Mouse (Mus musculus) midbrain, embryonic 11.5 days (tissue): Measurements from ENCODE around the gene Fpgs. TPM values are rescaled to one million over a fixed set of nuclear protein-coding genes. Genes with fewer than 3 reads are reported as not detected.

Experiments used
- ATAC-seq: fragments of 200-750 bp; cut with Nextera tagmentation; 2 replicates; pipeline ENCODE4 v1.8.0; 2017; ENCODE audit warnings: moderate TSS enrichment, moderate library complexity; ENCODE audit not compliant: low FRiP score
- DNase-seq: peaks from one replicate; pipeline ENCODE4 v3.0.0; 2015; ENCODE audit warnings: low spot score; ENCODE audit errors: missing footprints
- H3K27ac ChIP-seq: fragments of 300-500 bp; sonication (generic); 2 replicates; pipeline ENCODE4 v1.5.1; 2014; ENCODE audit warnings: low read depth, low read length
- H3K27me3 ChIP-seq: fragments of 300-500 bp; sonication (generic); 2 replicates; pipeline ENCODE4 v1.6.1; 2014; ENCODE audit warnings: mild to moderate bottlenecking, low read length, moderate library complexity, mixed read lengths; ENCODE audit not compliant: control insufficient read depth, insufficient read depth
- H3K36me3 ChIP-seq: fragments of 300-500 bp; sonication (generic); 2 replicates; pipeline ENCODE4 v1.6.1; 2014; ENCODE audit warnings: mild to moderate bottlenecking, low read length, moderate library complexity, mixed read lengths; ENCODE audit not compliant: control insufficient read depth, insufficient read depth
- H3K4me1 ChIP-seq: fragments of 300-500 bp; sonication (generic); 2 replicates; pipeline ENCODE4 v1.6.1; 2014; ENCODE audit warnings: low read length; ENCODE audit not compliant: control insufficient read depth, insufficient read depth
- H3K4me2 ChIP-seq: fragments of 300-500 bp; sonication (generic); 2 replicates; pipeline ENCODE4 v1.6.1; 2014; ENCODE audit warnings: mild to moderate bottlenecking, moderate library complexity
- H3K4me3 ChIP-seq: fragments of 300-500 bp; sonication (generic); 2 replicates; pipeline ENCODE4 v1.5.1; 2014; ENCODE audit warnings: low read depth, low read length
- H3K9ac ChIP-seq: fragments of 300-500 bp; sonication (generic); 2 replicates; pipeline ENCODE4 v1.6.1; 2014; ENCODE audit warnings: low read length
- H3K9me3 ChIP-seq: fragments of 300-500 bp; sonication (generic); 2 replicates; pipeline ENCODE4 v1.6.1; 2016; ENCODE audit warnings: low read length; ENCODE audit not compliant: control insufficient read depth
- WGBS: fragments of 180-500 bp; shearing (Covaris S2); extraction: QIAGEN DNeasy Blood & Tissue Kit; methylation state at CpG from one replicate; pipeline ENCODE4 v1.1.7; 2014; 5-methylcytosine and 5-hydroxymethylcytosine counted together
- polyA plus RNA-seq: library from polyadenylated mRNA; unstranded; fragments of >200 nt; fragmentation: Nextera tagmentation; extraction: Ambion mirVana; gene quantifications from 2 replicates; pipeline ENCODE4 v1.2.1, GENCODE M21; 2014

Fpgs gene
- polyA plus RNA-seq, 1 experiment from 2014 or later = 13.9 TPM

GRCm38 (mm10) chr2:32671907-32672595, 31.9 kb downstream of the Fpgs start:
- Histone ChIP-seq H3K27me3 (no peaks in the 10 kb centered on the region), H3K4me1 (no peaks in the 10 kb centered on the region), H3K4me3 (no peak overlapping the region), H3K4me2 (no peak overlapping the region), H3K27ac (no peak overlapping the region), H3K9me3 (no peaks in the 10 kb centered on the region), H3K9ac (no peak overlapping the region), H3K36me3 (no peaks in the 10 kb centered on the region)
- no peak for ATAC-seq
- WGBS = 71% methylated on average over 9 of the region's 9 CpGs
- no peak for DNase-seq

- H3K9me3 ChIP-seq = no peaks in the 10 kb centered on the region
- no peak overlapping the region for H3K4me2 ChIP-seq
- ATAC-seq (no peak), DNase-seq (no peak)
- no peaks in the 10 kb centered on the region for H3K4me1 ChIP-seq
- H3K4me3 ChIP-seq = no peak overlapping the region
- no peaks in the 10 kb centered on the region for H3K36me3 ChIP-seq
- WGBS = 88% methylated on average over 9 of the region's 9 CpGs
- H3K9ac ChIP-seq = no peak overlapping the region
- H3K27ac ChIP-seq = no peak overlapping the region
- H3K27me3 ChIP-seq = no peaks in the 10 kb centered on the region
These were observed 32.8 kb downstream of the Fpgs start for GRCm38 (mm10) chr2:32671147-32671546.

- ATAC-seq = no peak
- Histone ChIP-seq H3K27me3 (no peaks in the 10 kb centered on the region), H3K9me3 (no peaks in the 10 kb centered on the region), H3K4me3 (no peak overlapping the region), H3K4me1 (no peaks in the 10 kb centered on the region), H3K36me3 (no peaks in the 10 kb centered on the region), H3K4me2 (no peak overlapping the region), H3K27ac (no peak overlapping the region), H3K9ac (no peak overlapping the region)
- DNase-seq = no peak
- WGBS = 90% methylated on average over 3 of the region's 3 CpGs
These were observed 34.1 kb downstream of the Fpgs start for GRCm38 (mm10) chr2:32669876-32670275.

DNA sequence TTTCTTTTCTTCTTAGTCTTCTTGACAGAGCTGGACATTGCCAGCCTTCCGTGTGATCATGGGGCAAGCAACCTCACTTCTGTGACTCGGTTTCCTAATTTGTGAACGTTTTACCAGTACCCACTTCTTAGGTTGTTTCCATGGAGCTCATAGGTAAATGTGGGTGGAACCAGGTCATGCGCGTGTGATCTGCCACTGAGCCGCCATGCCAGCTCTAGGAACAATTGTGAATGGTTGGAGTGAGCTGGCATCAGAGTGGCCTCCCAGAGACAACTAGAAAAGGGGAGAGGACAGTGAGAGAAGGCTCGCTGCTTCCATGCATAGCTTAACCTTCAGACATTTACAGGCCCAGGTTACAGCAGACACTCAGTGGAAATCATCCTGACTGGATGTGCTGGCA, 35.8 kb downstream of the Fpgs start:
- H3K9ac ChIP-seq = peak overlapping the region; percentile 48; the same call in 1 of the 2 replicates
- no peak for ATAC-seq
- no peaks in the 10 kb centered on the region for H3K4me1 ChIP-seq
- no peak overlapping the region for H3K27ac ChIP-seq
- H3K9me3 ChIP-seq = no peaks in the 10 kb centered on the region
- 68% methylated on average over 7 of the region's 7 CpGs for WGBS
- no peak overlapping the region for H3K4me3 ChIP-seq
- DNase-seq = peak; percentile 89
- H3K4me2 ChIP-seq = no peak overlapping the region
- H3K36me3 ChIP-seq = no peaks in the 10 kb centered on the region
- H3K27me3 ChIP-seq = no peaks in the 10 kb centered on the region

- Histone ChIP-seq H3K27me3 (no peaks in the 10 kb centered on the region), H3K9me3 (no peaks in the 10 kb centered on the region), H3K27ac (peak overlapping the region; percentile 51; the same call in 1 of the 2 replicates), H3K4me2 (no peak overlapping the region; the same call in 1 of the 2 replicates), H3K4me1 (no peaks in the 10 kb centered on the region), H3K9ac (peak overlapping the region; percentile 48), H3K36me3 (no peaks in the 10 kb centered on the region), H3K4me3 (no peak overlapping the region)
- DNase-seq = no peak
- WGBS = 36% methylated on average over 11 of the region's 11 CpGs
- ATAC-seq = no peak
These were observed 36.2 kb downstream of the Fpgs start for GRCm38 (mm10) chr2:32667775-32668174.

GRCm38 (mm10) chr2:32665853-32666252, 38.1 kb downstream of the Fpgs start:
- no peak overlapping the region for H3K4me2 ChIP-seq
- DNase-seq (no peak), ATAC-seq (no peak)
- WGBS = 92% methylated on average over 6 of the region's 6 CpGs
- H3K4me3 ChIP-seq = no peak overlapping the region
- no peaks in the 10 kb centered on the region for H3K27me3 ChIP-seq
- no peak overlapping the region for H3K27ac ChIP-seq
- no peaks in the 10 kb centered on the region for H3K4me1 ChIP-seq
- no peaks in the 10 kb centered on the region for H3K9me3 ChIP-seq
- H3K9ac ChIP-seq = no peak overlapping the region
- H3K36me3 ChIP-seq = no peaks in the 10 kb centered on the region

DNA sequence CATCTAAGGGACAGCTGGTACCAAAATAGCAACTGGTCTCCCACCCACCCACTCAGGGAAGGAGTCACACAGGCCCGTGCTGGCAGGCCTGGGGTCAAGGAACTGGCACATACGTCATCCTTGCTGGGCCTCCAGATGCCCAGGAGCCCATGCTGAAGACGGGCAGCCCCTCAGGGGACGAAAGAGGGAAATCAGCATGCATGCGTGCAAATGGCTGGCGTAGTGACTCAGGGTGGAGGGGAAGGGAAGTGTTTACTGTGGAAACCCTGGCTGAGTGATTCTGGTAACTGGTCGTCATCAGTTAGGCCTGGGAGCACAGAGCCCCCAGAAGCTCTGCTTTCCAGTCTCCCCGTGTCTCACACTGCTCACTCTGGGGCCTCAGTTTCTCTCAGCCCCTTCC, 38.6 kb downstream of the Fpgs start:
- Histone ChIP-seq H3K36me3 (no peaks in the 10 kb centered on the region), H3K27me3 (no peaks in the 10 kb centered on the region), H3K4me1 (no peaks in the 10 kb centered on the region), H3K4me2 (no peak overlapping the region), H3K27ac (no peak overlapping the region), H3K9ac (no peak overlapping the region), H3K4me3 (no peak overlapping the region), H3K9me3 (no peaks in the 10 kb centered on the region)
- DNase-seq (no peak), ATAC-seq (no peak)
- 86% methylated on average over 8 of the region's 8 CpGs for WGBS

- H3K36me3 ChIP-seq = no peaks in the 10 kb centered on the region
These were observed 41.7 kb downstream of the Fpgs start for GRCm38 (mm10) chr2:32662291-32662690.

DNA sequence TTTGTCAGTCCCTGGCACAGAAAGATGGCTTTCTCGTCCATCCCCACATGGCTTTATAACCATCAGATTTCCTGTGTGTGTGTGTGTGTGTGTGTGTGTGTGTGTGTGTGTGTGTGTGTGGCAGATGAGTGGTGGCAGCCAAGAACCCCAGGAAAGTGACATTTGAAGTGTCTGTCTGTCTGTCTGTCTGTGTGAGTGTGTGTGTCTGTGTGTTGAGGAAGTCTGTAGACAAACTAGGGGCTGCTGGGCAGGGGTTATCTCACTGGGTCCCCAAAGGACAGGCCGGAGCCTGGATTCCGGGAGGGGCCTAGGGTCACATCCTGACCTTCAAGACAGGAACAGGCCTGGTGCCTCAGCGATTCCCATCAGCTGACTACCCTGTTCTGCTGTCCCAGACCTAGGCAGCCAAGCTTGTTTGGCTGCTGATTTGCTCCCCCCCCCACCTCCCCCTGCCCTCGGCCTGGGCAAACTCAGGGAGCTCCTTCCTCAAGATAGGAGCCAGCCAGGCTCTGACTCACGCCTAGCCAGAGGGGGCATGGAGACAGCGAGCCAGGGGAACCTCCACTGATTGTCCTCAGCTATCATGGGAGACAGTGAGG, 42.3 kb downstream of the Fpgs start:
- 73% methylated on average over 7 of the region's 7 CpGs for WGBS
- ATAC-seq (no peak), DNase-seq (no peak)
- no peaks in the 10 kb centered on the region for H3K4me1 ChIP-seq
- no peak overlapping the region for H3K27ac ChIP-seq
- no peaks in the 10 kb centered on the region for H3K27me3 ChIP-seq
- H3K4me2 ChIP-seq = no peak overlapping the region
- H3K9me3 ChIP-seq = no peaks in the 10 kb centered on the region
- no peaks in the 10 kb centered on the region for H3K36me3 ChIP-seq
- H3K4me3 ChIP-seq = no peak overlapping the region
- no peak overlapping the region for H3K9ac ChIP-seq

More at GRCm38 (mm10) chr2:32662291-32662690, 41.7 kb downstream of the Fpgs start:
- no peaks in the 10 kb centered on the region for H3K27me3 ChIP-seq
- no peak overlapping the region for H3K27ac ChIP-seq
- H3K9me3 ChIP-seq = no peaks in the 10 kb centered on the region
- 54% methylated on average over 5 of the region's 5 CpGs for WGBS
- no peak overlapping the region for H3K9ac ChIP-seq
- no peak for DNase-seq
- H3K4me3 ChIP-seq = no peak overlapping the region
- ATAC-seq = no peak
- H3K4me1 ChIP-seq = no peaks in the 10 kb centered on the region
- no peak overlapping the region for H3K4me2 ChIP-seq
